Mouse (Mus musculus): ENCODE results near the gene Myo1b. TPM values are rescaled to one million over a fixed set of nuclear protein-coding genes. Genes with fewer than 3 reads are reported as not detected.

Gene Myo1b
- polyA plus RNA-seq, 1 experiment from 2014 or later: 88.8 TPM

DNA sequence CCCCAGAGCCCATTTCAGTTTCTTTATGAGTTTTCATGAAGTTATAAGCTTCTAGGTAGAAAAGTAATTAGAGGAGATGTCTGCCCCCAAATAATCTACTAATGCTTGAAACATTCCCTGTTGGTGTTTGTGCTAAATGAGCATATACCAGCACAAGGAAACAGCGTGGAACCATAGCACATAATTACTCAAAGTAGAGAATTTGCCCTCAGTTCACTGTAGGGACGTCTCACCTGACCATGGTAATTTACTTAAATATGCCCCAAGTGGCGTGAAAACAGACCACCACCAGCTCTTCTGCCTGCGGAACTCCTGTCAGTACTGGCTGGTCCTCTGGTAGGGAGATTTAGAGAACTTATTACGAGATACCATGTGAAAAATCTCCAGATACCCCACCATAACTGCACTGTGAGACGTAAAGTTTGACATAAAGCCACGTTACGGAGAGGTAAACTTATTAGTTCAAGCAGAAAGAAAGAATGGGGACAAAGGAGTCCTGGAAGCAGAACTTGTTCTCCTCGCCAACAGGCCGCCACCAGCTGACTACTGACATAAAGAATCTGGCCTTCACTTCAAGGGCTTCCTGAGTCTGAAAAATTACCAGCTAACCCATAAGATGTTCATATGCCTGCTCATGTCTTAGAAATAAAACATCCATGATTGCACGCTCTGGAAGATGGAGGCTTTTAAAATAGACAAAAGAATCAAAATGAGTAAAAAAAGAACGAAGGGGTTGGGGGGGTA, 111.4 kb downstream of the Myo1b start:
- H3K9me3 ChIP-seq (ENCODE audit: control insufficient read depth, low read length): no peaks in the 10 kb centered on the region
- no peak overlapping the region for H3K27ac ChIP-seq (ENCODE audit: low read depth, low read length)
- WGBS: 85% methylated on average over 12 of the region's 12 CpGs
- H3K4me3 ChIP-seq (ENCODE audit: low read length): no peak overlapping the region
- H3K4me1 ChIP-seq (ENCODE audit: control insufficient read depth, insufficient read depth, low read length): no peaks in the 10 kb centered on the region
- peaks cover 18% of the 10 kb centered on the region for H3K36me3 ChIP-seq (ENCODE audit: control insufficient read depth, insufficient read depth, low read length)
- no peak overlapping the region for H3K9ac ChIP-seq (ENCODE audit: low read depth, low read length)
- ATAC-seq (ENCODE audit: low FRiP score, low TSS enrichment): no peak
- H3K27me3 ChIP-seq (ENCODE audit: control insufficient read depth, insufficient read depth, low read length): no peaks in the 10 kb centered on the region
- no peak overlapping the region for H3K4me2 ChIP-seq (replicated peaks; ENCODE audit: low read depth, low read length)

DNA sequence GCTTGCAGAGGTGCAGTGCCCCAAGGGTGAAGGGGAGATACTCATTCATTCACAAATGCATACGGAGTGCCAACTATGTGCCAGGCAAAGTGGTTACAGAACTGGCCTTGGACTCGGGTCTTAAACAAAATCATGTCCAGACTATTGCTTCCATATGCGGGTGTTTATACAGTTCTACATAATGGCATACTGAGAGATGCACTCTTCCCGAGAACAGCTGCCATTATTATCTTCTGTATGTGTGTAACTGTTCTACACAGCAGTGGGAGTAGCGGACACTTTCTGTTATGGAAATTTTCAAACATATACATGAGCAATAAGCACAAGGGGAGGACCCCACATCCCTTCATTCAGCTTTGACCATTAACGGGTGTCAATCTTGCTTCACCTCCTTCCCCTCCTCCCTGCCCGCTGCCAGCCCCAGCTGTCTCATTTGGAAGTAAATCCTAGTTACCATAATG, 117.8 kb downstream of the Myo1b start:
- no peak for ATAC-seq (ENCODE audit: low FRiP score, low TSS enrichment)
- no peaks in the 10 kb centered on the region for H3K27me3 ChIP-seq (ENCODE audit: control insufficient read depth, insufficient read depth, low read length)
- H3K9me3 ChIP-seq (ENCODE audit: control insufficient read depth, low read length): no peaks in the 10 kb centered on the region
- WGBS: 88% methylated on average over 7 of the region's 7 CpGs
- H3K4me3 ChIP-seq (ENCODE audit: low read length): no peak overlapping the region
- H3K4me2 ChIP-seq (replicated peaks; ENCODE audit: low read depth, low read length): no peak overlapping the region
- H3K36me3 ChIP-seq (ENCODE audit: control insufficient read depth, insufficient read depth, low read length): peaks cover 45% of the 10 kb centered on the region
- H3K4me1 ChIP-seq (ENCODE audit: control insufficient read depth, insufficient read depth, low read length): no peaks in the 10 kb centered on the region
- no peak overlapping the region for H3K9ac ChIP-seq (ENCODE audit: low read depth, low read length)
- no peak overlapping the region for H3K27ac ChIP-seq (ENCODE audit: low read depth, low read length)

DNA sequence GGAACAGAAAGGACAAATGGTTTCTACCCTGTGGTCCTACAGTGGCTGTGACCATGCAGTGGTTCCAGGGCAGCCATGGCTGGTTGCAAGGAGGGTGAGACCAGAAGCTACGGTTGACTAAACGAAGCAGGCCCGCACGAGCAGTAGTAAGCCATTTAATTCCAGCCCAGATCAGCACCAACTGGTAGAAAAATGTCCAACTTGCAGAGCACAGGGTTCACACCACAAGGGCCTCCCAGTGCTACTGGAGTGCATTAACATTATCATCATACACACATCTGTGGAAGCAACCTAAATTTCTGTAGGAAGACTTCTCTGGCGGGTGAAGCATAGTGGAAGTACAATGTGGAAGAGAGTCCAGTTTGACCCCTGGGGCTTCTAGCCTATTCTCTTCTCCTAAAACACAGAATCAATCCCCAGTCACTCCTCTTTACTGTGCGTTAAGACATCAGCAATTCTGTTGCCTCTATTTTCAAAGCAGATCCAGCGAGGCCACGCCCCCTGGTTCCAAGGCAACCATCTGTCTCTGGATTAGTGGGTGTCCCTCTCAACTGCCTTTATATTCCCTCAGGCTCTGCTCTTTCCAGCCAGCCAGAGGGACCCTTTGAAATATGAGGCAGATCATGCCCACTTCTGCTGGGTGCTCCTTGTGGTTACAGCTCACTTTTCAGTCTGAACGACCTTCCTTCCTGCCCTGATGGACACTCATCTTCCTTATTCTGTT, 120.1 kb downstream of the Myo1b start:
- Histone ChIP-seq H3K9ac (ENCODE audit: low read depth, low read length) (no peak overlapping the region), H3K4me1 (ENCODE audit: control insufficient read depth, insufficient read depth, low read length) (no peaks in the 10 kb centered on the region), H3K36me3 (ENCODE audit: control insufficient read depth, insufficient read depth, low read length) (peaks cover 62% of the 10 kb centered on the region), H3K4me2 (replicated peaks; ENCODE audit: low read depth, low read length) (no peak overlapping the region), H3K9me3 (ENCODE audit: control insufficient read depth, low read length) (no peaks in the 10 kb centered on the region), H3K27ac (ENCODE audit: low read depth, low read length) (no peak overlapping the region), H3K27me3 (ENCODE audit: control insufficient read depth, insufficient read depth, low read length) (no peaks in the 10 kb centered on the region), H3K4me3 (ENCODE audit: low read length) (no peak overlapping the region)
- WGBS: 77% methylated on average over 9 of the region's 9 CpGs
- no peak for ATAC-seq (ENCODE audit: low FRiP score, low TSS enrichment)

DNA sequence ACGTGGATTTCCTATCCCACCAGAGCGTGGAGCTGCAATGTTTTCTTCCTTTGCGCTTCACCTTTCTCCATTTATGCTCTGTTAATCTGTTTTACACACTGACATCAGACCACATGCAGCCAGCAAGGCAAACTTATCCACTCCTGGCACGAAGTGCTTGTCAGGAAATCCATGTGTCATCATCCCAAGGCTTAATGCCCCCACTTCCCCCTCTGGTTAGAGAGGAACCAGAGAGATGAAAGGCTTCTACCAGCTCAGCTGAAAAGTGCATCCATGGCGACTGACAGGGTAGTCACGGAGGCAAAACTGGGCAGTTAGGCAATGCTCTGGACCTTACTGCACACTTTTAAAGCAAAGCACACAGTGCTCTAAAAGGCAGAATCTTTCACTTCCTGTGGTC, 126.6 kb downstream of the Myo1b start:
- WGBS: 78% methylated on average over 6 of the region's 6 CpGs
- Histone ChIP-seq H3K4me1 (ENCODE audit: control insufficient read depth, insufficient read depth, low read length) (no peaks in the 10 kb centered on the region), H3K9ac (ENCODE audit: low read depth, low read length) (no peak overlapping the region), H3K4me3 (ENCODE audit: low read length) (no peak overlapping the region), H3K27me3 (ENCODE audit: control insufficient read depth, insufficient read depth, low read length) (no peaks in the 10 kb centered on the region), H3K4me2 (replicated peaks; ENCODE audit: low read depth, low read length) (no peak overlapping the region), H3K27ac (ENCODE audit: low read depth, low read length) (no peak overlapping the region), H3K9me3 (ENCODE audit: control insufficient read depth, low read length) (no peaks in the 10 kb centered on the region), H3K36me3 (ENCODE audit: control insufficient read depth, insufficient read depth, low read length) (peaks cover 38% of the 10 kb centered on the region)
- no peak for ATAC-seq (ENCODE audit: low FRiP score, low TSS enrichment)

DNA sequence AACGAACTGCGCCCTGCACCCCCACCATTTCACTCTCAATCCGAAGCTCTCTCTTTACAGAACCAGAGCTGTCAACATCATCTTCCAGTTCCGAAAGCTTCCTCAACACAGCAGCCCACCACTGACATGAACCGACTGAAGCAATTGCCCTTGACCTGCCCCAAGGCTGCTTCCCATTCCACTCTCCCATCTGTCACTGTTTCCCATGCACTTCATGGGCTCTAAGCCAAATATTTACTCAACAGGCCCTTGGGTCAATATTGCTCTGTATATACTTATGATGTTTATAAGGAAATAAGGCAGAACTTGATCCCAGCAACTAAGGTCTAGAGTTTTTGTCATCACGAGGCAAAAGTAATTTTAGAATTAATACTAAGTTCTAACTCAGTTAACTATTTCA, 133.8 kb downstream of the Myo1b start:
- no peak; the same call in 1 of the 2 replicates for ATAC-seq (ENCODE audit: low FRiP score, low TSS enrichment)
- H3K27ac ChIP-seq (ENCODE audit: low read depth, low read length): no peak overlapping the region
- H3K9me3 ChIP-seq (ENCODE audit: control insufficient read depth, low read length): no peaks in the 10 kb centered on the region

DNA sequence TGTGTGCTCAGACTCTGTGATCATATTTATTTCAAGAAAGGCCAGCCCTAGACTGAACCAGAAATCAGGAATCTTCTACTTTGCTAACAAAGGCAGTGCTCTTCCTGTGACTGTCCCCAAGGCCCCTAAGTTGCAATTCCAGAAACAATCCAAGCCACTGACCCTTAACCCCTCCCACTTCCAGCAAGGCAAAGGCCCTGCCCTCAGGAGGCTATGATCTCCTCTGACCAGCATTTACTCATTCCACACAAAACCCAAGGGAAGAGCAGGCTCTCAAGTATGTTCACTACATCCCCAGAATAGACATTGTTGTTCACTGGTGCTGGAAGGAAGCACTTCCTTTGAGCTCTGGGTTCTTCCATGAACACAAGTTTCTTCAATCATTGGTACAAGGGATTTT, 135.5 kb downstream of the Myo1b start:
- H3K9me3 ChIP-seq (ENCODE audit: control insufficient read depth, low read length): no peaks in the 10 kb centered on the region
- H3K27me3 ChIP-seq (ENCODE audit: control insufficient read depth, insufficient read depth, low read length): no peaks in the 10 kb centered on the region
- no peak overlapping the region for H3K4me3 ChIP-seq (ENCODE audit: low read length)
- peaks cover 46% of the 10 kb centered on the region for H3K36me3 ChIP-seq (ENCODE audit: control insufficient read depth, insufficient read depth, low read length)
- H3K27ac ChIP-seq (ENCODE audit: low read depth, low read length): no peak overlapping the region
- ATAC-seq (ENCODE audit: low FRiP score, low TSS enrichment): no peak
- H3K4me1 ChIP-seq (ENCODE audit: control insufficient read depth, insufficient read depth, low read length): peaks cover 5% of the 10 kb centered on the region; the same call in 1 of the 2 replicates
- no peak overlapping the region for H3K9ac ChIP-seq (ENCODE audit: low read depth, low read length)
- no peak overlapping the region for H3K4me2 ChIP-seq (replicated peaks; ENCODE audit: low read depth, low read length)

More for the DNA sequence above, 133.8 kb downstream of the Myo1b start:
- H3K4me2 ChIP-seq (replicated peaks; ENCODE audit: low read depth, low read length): no peak overlapping the region
- no peak overlapping the region for H3K9ac ChIP-seq (ENCODE audit: low read depth, low read length)
- H3K27me3 ChIP-seq (ENCODE audit: control insufficient read depth, insufficient read depth, low read length): no peaks in the 10 kb centered on the region
- 51% methylated on average over 6 of the region's 6 CpGs for WGBS
- no peak overlapping the region for H3K4me3 ChIP-seq (ENCODE audit: low read length)
- peaks cover 5% of the 10 kb centered on the region; the same call in 1 of the 2 replicates for H3K4me1 ChIP-seq (ENCODE audit: control insufficient read depth, insufficient read depth, low read length)
- peaks cover 32% of the 10 kb centered on the region; the same call in 1 of the 2 replicates for H3K36me3 ChIP-seq (ENCODE audit: control insufficient read depth, insufficient read depth, low read length)

DNA sequence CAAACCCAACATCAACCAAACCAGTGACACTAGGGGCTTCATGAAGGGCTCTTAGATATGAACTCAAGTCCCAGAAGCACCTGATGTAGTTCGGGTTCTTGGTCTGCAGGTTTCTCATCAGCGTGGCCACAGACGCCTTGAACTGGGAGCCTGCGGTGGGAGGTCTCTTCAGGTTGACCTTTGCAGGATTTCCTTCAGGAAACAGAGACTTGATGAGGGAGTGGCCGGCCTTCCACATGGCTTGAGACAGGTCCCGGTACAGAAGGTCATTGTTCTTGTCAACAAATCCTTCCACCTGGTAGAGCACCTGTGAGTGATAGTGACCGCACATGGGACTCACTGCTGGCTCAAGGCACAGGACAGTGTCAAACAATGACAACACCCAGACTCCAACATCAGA, 137.6 kb downstream of the Myo1b start:
- no peaks in the 10 kb centered on the region for H3K9me3 ChIP-seq (ENCODE audit: control insufficient read depth, low read length)
- ATAC-seq (ENCODE audit: low FRiP score, low TSS enrichment): no peak
- no peak overlapping the region for H3K9ac ChIP-seq (ENCODE audit: low read depth, low read length)
- 87% methylated on average over 7 of the region's 7 CpGs for WGBS
- no peak overlapping the region for H3K4me2 ChIP-seq (replicated peaks; ENCODE audit: low read depth, low read length)
- no peaks in the 10 kb centered on the region for H3K27me3 ChIP-seq (ENCODE audit: control insufficient read depth, insufficient read depth, low read length)
- peaks cover 5% of the 10 kb centered on the region; the same call in 1 of the 2 replicates for H3K4me1 ChIP-seq (ENCODE audit: control insufficient read depth, insufficient read depth, low read length)
- H3K36me3 ChIP-seq (ENCODE audit: control insufficient read depth, insufficient read depth, low read length): peaks cover 61% of the 10 kb centered on the region
- H3K4me3 ChIP-seq (ENCODE audit: low read length): no peak overlapping the region
- no peak overlapping the region for H3K27ac ChIP-seq (ENCODE audit: low read depth, low read length)

DNA sequence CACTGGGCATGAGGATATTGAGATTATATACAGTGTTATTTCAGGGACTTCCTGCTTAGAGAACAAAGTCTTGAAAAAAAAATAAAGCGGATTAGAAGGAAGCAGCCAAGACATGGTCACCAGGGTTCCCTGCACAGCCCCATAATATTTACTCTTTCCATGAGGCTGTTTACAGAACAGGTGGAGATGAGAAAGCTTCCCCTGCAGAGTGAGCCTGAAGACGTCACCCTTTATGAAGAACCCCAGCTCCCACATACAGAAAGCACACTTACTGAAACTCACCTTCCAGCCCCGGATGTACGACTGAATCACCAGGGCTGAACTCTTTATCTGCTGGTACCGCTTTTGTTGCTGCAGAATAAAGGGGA, 145.4 kb downstream of the Myo1b start:
- no peaks in the 10 kb centered on the region for H3K9me3 ChIP-seq (ENCODE audit: control insufficient read depth, low read length)
- H3K27ac ChIP-seq (ENCODE audit: low read depth, low read length): no peak overlapping the region
- H3K36me3 ChIP-seq (ENCODE audit: control insufficient read depth, insufficient read depth, low read length): peaks cover 80% of the 10 kb centered on the region
- no peak overlapping the region for H3K9ac ChIP-seq (ENCODE audit: low read depth, low read length)
- 86% methylated on average over 5 of the region's 5 CpGs for WGBS
- H3K27me3 ChIP-seq (ENCODE audit: control insufficient read depth, insufficient read depth, low read length): no peaks in the 10 kb centered on the region
- no peak for ATAC-seq (ENCODE audit: low FRiP score, low TSS enrichment)
- no peaks in the 10 kb centered on the region for H3K4me1 ChIP-seq (ENCODE audit: control insufficient read depth, insufficient read depth, low read length)
- H3K4me2 ChIP-seq (replicated peaks; ENCODE audit: low read depth, low read length): no peak overlapping the region
- H3K4me3 ChIP-seq (ENCODE audit: low read length): no peak overlapping the region

DNA sequence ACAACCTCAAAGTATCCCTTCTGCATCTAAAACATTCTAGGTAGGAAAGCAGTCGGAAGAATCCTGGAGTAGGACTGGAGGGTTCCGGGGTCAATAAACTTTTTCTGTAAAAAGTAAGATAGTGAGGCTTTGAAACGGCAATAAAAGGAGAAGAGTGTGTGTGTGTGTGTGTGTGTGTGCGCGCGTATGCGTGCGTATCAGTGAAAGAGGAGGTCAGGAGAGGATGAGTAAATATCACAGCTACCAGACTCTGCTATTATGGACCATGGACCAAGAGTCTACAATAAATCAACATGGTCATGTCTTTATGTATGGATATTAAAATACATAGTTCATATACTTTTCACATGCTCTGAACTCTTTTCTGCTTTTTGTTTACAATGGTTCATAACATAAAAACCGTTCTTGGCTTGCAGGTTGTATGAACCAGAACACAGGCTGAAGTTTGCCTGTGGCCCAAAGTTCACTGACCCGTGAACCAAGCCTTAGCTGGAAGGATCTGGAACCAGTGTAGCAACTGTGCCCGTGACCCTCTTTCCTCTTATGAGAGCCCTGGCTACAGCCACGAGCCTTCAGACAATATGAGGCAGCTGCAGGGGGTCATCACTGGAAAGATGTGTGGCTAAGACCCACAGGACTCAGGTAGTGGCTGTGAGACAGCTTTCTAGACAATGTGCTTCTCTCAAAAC, 145.9 kb downstream of the Myo1b start:
- ATAC-seq (ENCODE audit: low FRiP score, low TSS enrichment): no peak
- Histone ChIP-seq H3K4me2 (replicated peaks; ENCODE audit: low read depth, low read length) (no peak overlapping the region), H3K36me3 (ENCODE audit: control insufficient read depth, insufficient read depth, low read length) (peaks cover 75% of the 10 kb centered on the region), H3K9me3 (ENCODE audit: control insufficient read depth, low read length) (no peaks in the 10 kb centered on the region), H3K4me3 (ENCODE audit: low read length) (no peak overlapping the region), H3K27ac (ENCODE audit: low read depth, low read length) (no peak overlapping the region), H3K9ac (ENCODE audit: low read depth, low read length) (no peak overlapping the region), H3K27me3 (ENCODE audit: control insufficient read depth, insufficient read depth, low read length) (no peaks in the 10 kb centered on the region), H3K4me1 (ENCODE audit: control insufficient read depth, insufficient read depth, low read length) (no peaks in the 10 kb centered on the region)
- WGBS: 86% methylated on average over 12 of the region's 12 CpGs

Data from kidney, embryonic 14.5 days (tissue).